Mouse (Mus musculus) CH12.LX (cell line): ENCODE measurements around the gene Plekhj1. TPM values are rescaled to one million over a fixed set of nuclear protein-coding genes. Genes with fewer than 3 reads are reported as not detected.

Experiments used
- DNase-seq: peaks from one replicate; pipeline ENCODE4 v3.0.0-alpha.2; 2013; ENCODE audit errors: extremely low read depth
- H3K27ac ChIP-seq: 2 replicates; pipeline ENCODE4 v1.5.1; 2012; ENCODE audit warnings: low read depth, mild to moderate bottlenecking, control low read depth, moderate library complexity; ENCODE audit not compliant: insufficient read depth
- H3K27me3 ChIP-seq: replicated peaks from 2 replicates; pipeline ENCODE3; 2012; ENCODE audit warnings: inconsistent platforms
- H3K36me3 ChIP-seq, 2 experiments: replicated peaks in 1 of 2; 2 replicates each; pipeline versions ENCODE3 to v1.6.1; 2012; ENCODE audit warnings: inconsistent platforms in 1 of 2, low read length in 1 of 2, mild to moderate bottlenecking in 1 of 2, mixed read lengths in 1 of 2, moderate library complexity in 1 of 2; ENCODE audit not compliant: control insufficient read depth in 1 of 2, insufficient read depth in 1 of 2
- H3K4me1 ChIP-seq, 2 experiments: 2 replicates each; pipeline ENCODE4 v1.6.1; 2012; ENCODE audit warnings: inconsistent platforms in 1 of 2, moderate library complexity in 1 of 2; ENCODE audit not compliant: insufficient read depth in 2 of 2, control insufficient read depth in 1 of 2
- H3K4me2 ChIP-seq: 2 replicates; pipeline ENCODE4 v1.6.1; 2012; ENCODE audit warnings: low read depth, mild to moderate bottlenecking, control low read depth; ENCODE audit not compliant: poor library complexity, insufficient read depth, severe bottlenecking
- H3K4me3 ChIP-seq, 3 experiments: fragments of 150-350 bp in 1 of 3; sonication (generic) in 1 of 3; replicated peaks in 1 of 3; 2 replicates each; pipeline versions ENCODE3 to v1.5.1; 2011 to 2012; ENCODE audit warnings: low read depth in 2 of 3, low read length in 2 of 3, mild to moderate bottlenecking in 2 of 3, moderate library complexity in 2 of 3, control low read depth in 1 of 3, improper control_type of control experiment in 1 of 3, inconsistent platforms in 1 of 3, mixed read lengths in 1 of 3; ENCODE audit not compliant: poor library complexity in 1 of 3
- H3K79me2 ChIP-seq: replicated peaks from 2 replicates; pipeline ENCODE4 v1.6.1; 2012; ENCODE audit warnings: mild to moderate bottlenecking, moderate library complexity; ENCODE audit not compliant: control insufficient read depth, poor library complexity, insufficient read depth, severe bottlenecking; ENCODE audit errors: extremely low read depth
- H3K9ac ChIP-seq: 2 replicates; pipeline ENCODE4 v1.6.1; 2012; ENCODE audit warnings: low read depth, mild to moderate bottlenecking, control low read depth, moderate library complexity; ENCODE audit not compliant: insufficient read depth
- H3K9me3 ChIP-seq: replicated peaks from 2 replicates; pipeline ENCODE3; 2012; ENCODE audit warnings: low read length, inconsistent platforms, mixed read lengths
- BHLHE40 ChIP-seq: IDR thresholded peaks from 2 replicates; pipeline ENCODE4 v1.6.1; 2011; ENCODE audit warnings: mild to moderate bottlenecking, low read depth, low read length, improper control_type of control experiment
- CHD1 ChIP-seq: IDR thresholded peaks from 2 replicates; pipeline ENCODE4 v1.6.1; 2012; ENCODE audit warnings: low read depth, low read length, improper control_type of control experiment, inconsistent platforms
- CHD2 ChIP-seq: IDR thresholded peaks from 2 replicates; pipeline ENCODE4 v1.6.1; 2011; ENCODE audit warnings: low read length, improper control_type of control experiment
- CTCF ChIP-seq, 2 experiments: IDR thresholded peaks in 1 of 2; conservative IDR thresholded peaks in 1 of 2; 2 replicates each; pipeline ENCODE4 v1.5.1; 2011 to 2012; ENCODE audit warnings: low read depth in 2 of 2, low read length in 2 of 2, improper control_type of control experiment in 1 of 2, inconsistent platforms in 1 of 2, mild to moderate bottlenecking in 1 of 2, moderate library complexity in 1 of 2
- ELF1 ChIP-seq: IDR thresholded peaks from 2 replicates; pipeline ENCODE4 v1.6.1; 2014; ENCODE audit warnings: low read depth, mild to moderate bottlenecking, inconsistent platforms, low read length, improper control_type of control experiment
- ETS1 ChIP-seq: conservative IDR thresholded peaks from 2 replicates; pipeline ENCODE4 v1.6.1; 2012; ENCODE audit warnings: low read depth, mild to moderate bottlenecking, inconsistent platforms, low read length, improper control_type of control experiment, moderate library complexity
- GABPA ChIP-seq: IDR thresholded peaks from 2 replicates; pipeline ENCODE4 v1.6.1; 2012; ENCODE audit warnings: low read depth, low read length, improper control_type of control experiment, inconsistent platforms; ENCODE audit not compliant: insufficient replicate concordance
- HCFC1 ChIP-seq: IDR thresholded peaks from 2 replicates; pipeline ENCODE4 v1.6.1; 2012; ENCODE audit warnings: low read depth, mild to moderate bottlenecking, inconsistent platforms, low read length, improper control_type of control experiment
- IRF4 ChIP-seq: IDR thresholded peaks from 2 replicates; pipeline ENCODE4 v1.6.1; 2014; ENCODE audit warnings: low read depth, mild to moderate bottlenecking, inconsistent platforms, low read length, improper control_type of control experiment
- JUN ChIP-seq: IDR thresholded peaks from 2 replicates; pipeline ENCODE4 v1.6.1; 2011; ENCODE audit warnings: low read depth, mild to moderate bottlenecking, low read length, improper control_type of control experiment, moderate library complexity; ENCODE audit not compliant: insufficient read depth
- JUND ChIP-seq: conservative IDR thresholded peaks from 2 replicates; pipeline ENCODE4 v1.6.1; 2011; ENCODE audit warnings: low read depth, low read length, improper control_type of control experiment
- KAT2A ChIP-seq: IDR thresholded peaks from 2 replicates; pipeline ENCODE4 v1.6.1; 2012; ENCODE audit warnings: low read length, improper control_type of control experiment, inconsistent platforms; ENCODE audit not compliant: insufficient replicate concordance
- MAFK ChIP-seq: IDR thresholded peaks from 2 replicates; pipeline ENCODE4 v1.6.1; 2011; ENCODE audit warnings: low read length, improper control_type of control experiment; ENCODE audit not compliant: insufficient replicate concordance
- MAX ChIP-seq: IDR thresholded peaks from 2 replicates; pipeline ENCODE4 v1.6.1; 2011; ENCODE audit warnings: low read length, improper control_type of control experiment
- MAZ ChIP-seq: IDR thresholded peaks from 2 replicates; pipeline ENCODE4 v1.6.1; 2012; ENCODE audit warnings: low read depth, mild to moderate bottlenecking, inconsistent platforms, low read length, improper control_type of control experiment, moderate library complexity
- MEF2A ChIP-seq: IDR thresholded peaks from 2 replicates; pipeline ENCODE4 v1.6.1; 2014; ENCODE audit warnings: low read depth, mild to moderate bottlenecking, inconsistent platforms, low read length, improper control_type of control experiment, borderline replicate concordance
- MXI1 ChIP-seq: IDR thresholded peaks from 2 replicates; pipeline ENCODE4 v1.6.1; 2011; ENCODE audit warnings: mild to moderate bottlenecking, low read depth, low read length, improper control_type of control experiment
- MYC ChIP-seq: IDR thresholded peaks from 2 replicates; pipeline ENCODE4 v1.6.1; 2011; ENCODE audit warnings: low read depth, mild to moderate bottlenecking, improper control_type of control experiment, low read length
- NELFE ChIP-seq: IDR thresholded peaks from 2 replicates; pipeline ENCODE4 v1.6.1; 2011; ENCODE audit warnings: low read depth, low read length, improper control_type of control experiment
- NRF1 ChIP-seq: IDR thresholded peaks from 2 replicates; pipeline ENCODE4 v1.6.1; 2014; ENCODE audit warnings: low read depth, mild to moderate bottlenecking, inconsistent platforms, low read length, improper control_type of control experiment, moderate library complexity
- PAX5 ChIP-seq: IDR thresholded peaks from 2 replicates; pipeline ENCODE4 v1.6.1; 2012; ENCODE audit warnings: low read length, inconsistent platforms, mixed read lengths
- POLR2A ChIP-seq: IDR thresholded peaks from 2 replicates; pipeline ENCODE4 v1.6.1; 2011; ENCODE audit warnings: low read depth, mild to moderate bottlenecking, improper control_type of control experiment, low read length
- RCOR1 ChIP-seq: conservative IDR thresholded peaks from 2 replicates; pipeline ENCODE4 v1.6.1; 2012; ENCODE audit warnings: low read depth, mild to moderate bottlenecking, inconsistent platforms, low read length, improper control_type of control experiment
- SIN3A ChIP-seq: IDR thresholded peaks from 2 replicates; pipeline ENCODE4 v1.6.1; 2012; ENCODE audit warnings: low read length, improper control_type of control experiment, inconsistent platforms
- TBP ChIP-seq: conservative IDR thresholded peaks from 2 replicates; pipeline ENCODE4 v1.6.1; 2011; ENCODE audit warnings: low read depth, low read length, improper control_type of control experiment
- TCF12 ChIP-seq: IDR thresholded peaks from 2 replicates; pipeline ENCODE4 v1.6.1; 2014; ENCODE audit warnings: low read depth, mild to moderate bottlenecking, inconsistent platforms, low read length, improper control_type of control experiment
- USF1 ChIP-seq: IDR thresholded peaks from 2 replicates; pipeline ENCODE4 v1.6.1; 2014; ENCODE audit warnings: low read depth, mild to moderate bottlenecking, inconsistent platforms, low read length, improper control_type of control experiment
- ZC3H11A ChIP-seq: IDR thresholded peaks from 2 replicates; pipeline ENCODE4 v1.6.1; 2012; ENCODE audit warnings: low read depth, mild to moderate bottlenecking, inconsistent platforms, low read length, improper control_type of control experiment
- ZNF384 ChIP-seq: IDR thresholded peaks from 2 replicates; pipeline ENCODE4 v1.6.1; 2012; ENCODE audit warnings: low read depth, low read length, improper control_type of control experiment, inconsistent platforms
- dilution Hi-C: fragments of 300-500 bp; cut with MboI; formaldehyde crosslinking; loops from 2 replicates; pipeline ENCODE4 v1.14.3; 2020; ENCODE audit warnings: low sequenced_read_pairs; ENCODE audit not compliant: extremely low pct_unique_long_range_greater_than_20kb, extremely low pct_ligation_motif_present
- in situ Hi-C: fragments of 300-500 bp; cut with MboI; formaldehyde crosslinking; loops from 3 replicates; pipeline ENCODE4 v1.14.3; 2019; ENCODE audit warnings: low sequenced_read_pairs, low pct_ligation_motif_present, low pct_unique_long_range_greater_than_20kb, mixed read lengths
- polyA plus RNA-seq: library from polyadenylated mRNA; unstranded; fragments of >175 nt; gene quantifications from 2 replicates; pipeline ENCODE4 v1.2.1, GENCODE M21; 2012; ENCODE audit warnings: low read depth; ENCODE audit not compliant: insufficient read length
- total RNA-seq, 2 experiments: library from RNA; depleted of rRNA; stranded (reverse); fragments of 300-350 nt in 1 of 2; fragments of >200 nt in 1 of 2; gene quantifications; 2 replicates each; pipeline ENCODE4 v1.2.3; 2012 to 2014

Plekhj1 gene
- total and polyA plus RNA-seq, 3 experiments: 63.4 to 123 (median 63.8) TPM

DNA sequence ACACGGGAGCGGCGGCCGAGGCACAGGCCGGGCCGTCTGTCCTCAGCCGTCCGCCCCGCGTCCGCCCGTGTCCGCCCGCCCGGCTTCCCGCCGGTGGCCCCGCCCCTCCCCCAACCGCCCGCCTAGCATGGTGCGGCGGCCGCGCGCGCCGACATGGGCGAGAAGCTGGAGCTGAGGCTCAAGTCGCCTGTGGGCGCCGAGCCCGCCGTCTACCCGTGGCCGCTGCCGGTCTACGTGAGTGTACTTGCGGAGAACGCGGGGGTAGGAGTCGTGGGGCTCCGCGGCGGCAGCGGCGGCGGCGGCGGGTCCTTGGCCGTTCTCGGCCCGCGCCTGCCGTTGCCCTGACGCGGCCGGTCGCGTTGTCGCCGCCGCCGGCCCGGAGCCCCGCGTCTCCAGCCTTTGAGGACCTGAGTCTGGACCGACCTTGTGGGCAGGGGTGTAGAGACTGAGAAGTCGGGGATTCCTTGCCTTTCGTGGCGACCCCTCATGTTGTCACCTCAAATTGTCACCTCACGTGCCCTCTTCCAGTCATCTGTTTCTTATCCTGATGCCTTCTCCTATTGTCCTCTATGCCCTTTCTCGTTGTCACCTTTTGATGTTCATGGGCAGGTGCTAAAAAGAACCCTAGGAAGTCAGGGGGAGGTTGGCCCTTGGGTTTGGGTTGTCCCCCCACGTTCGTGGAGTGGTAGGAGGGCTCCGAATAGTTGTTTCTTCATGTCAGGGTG, 43.0 kb downstream of the Plekhj1 start:
- Histone ChIP-seq H3K36me3 (peaks cover 0 to 22% of the 10 kb centered on the region in 2 experiments), H3K27me3 (no peaks in the 10 kb centered on the region), H3K9me3 (no peaks in the 10 kb centered on the region), H3K9ac (peak overlapping the region; percentile 96), H3K4me1 (peaks cover 28 to 57% of the 10 kb centered on the region in 2 experiments), H3K27ac (peak overlapping the region; percentile 38), H3K4me2 (peak overlapping the region; percentile 52), H3K79me2 (peaks cover 52% of the 10 kb centered on the region), H3K4me3 (peak overlapping the region; percentile 93 to 98 (median 96))
- DNase-seq: no peak
- in situ Hi-C loops (no loop called here), dilution Hi-C loops (no loop called here)
- TF ChIP-seq BHLHE40: peak; percentile 63
- no peak for TF ChIP-seq ZNF384
- TF ChIP-seq SIN3A: peak; percentile 38; the same call in 1 of the 2 replicates
- TF ChIP-seq POLR2A: no peak
- no peak for TF ChIP-seq JUND

DNA sequence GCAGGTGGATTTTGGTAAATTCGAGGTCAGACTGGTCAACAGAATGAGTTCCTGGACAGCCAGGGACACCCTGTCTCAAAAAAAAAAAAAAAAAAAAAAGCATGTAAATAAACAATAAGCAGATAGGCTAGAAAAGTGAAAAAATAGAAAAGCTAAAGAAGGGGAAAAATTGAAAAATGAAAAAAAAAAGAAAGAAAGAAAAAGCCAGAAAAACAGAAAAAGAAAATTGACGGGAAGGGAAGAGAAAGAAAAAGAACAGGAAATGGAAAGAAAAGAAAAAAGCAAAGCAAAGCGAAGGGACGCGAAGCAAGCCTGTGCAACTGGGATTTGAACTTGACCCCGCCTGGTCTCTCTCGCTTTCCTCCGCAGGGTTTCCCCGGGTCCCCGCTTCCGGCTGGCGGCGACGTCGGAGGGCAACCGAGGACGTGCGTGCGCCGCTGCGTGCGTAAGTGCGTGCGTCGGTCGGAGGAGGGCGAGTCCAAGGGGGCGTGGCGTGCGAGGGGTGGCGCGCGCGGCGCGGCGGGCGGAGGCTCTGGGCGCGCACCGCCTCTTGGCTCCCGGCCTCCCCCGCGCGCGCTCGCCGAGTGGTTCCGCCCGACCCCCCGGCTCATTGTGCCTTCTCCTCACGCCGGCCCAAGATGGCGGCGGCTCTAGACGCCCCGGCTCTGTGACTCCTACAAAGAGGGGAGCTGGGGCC, 43.7 kb downstream of the Plekhj1 start, which contains the start of gene Dot1l:
Gene Dot1l, plus strand, starts transcription at position 613 of the 697 bp plus-strand sequence.
- Histone ChIP-seq H3K9me3 (no peaks in the 10 kb centered on the region), H3K79me2 (peaks cover 45% of the 10 kb centered on the region), H3K27ac (peak within 1 kb of the TSS; percentile 38), H3K9ac (peak within 1 kb of the TSS; percentile 96), H3K36me3 (peaks cover 0 to 22% of the 10 kb centered on the region in 2 experiments), H3K4me1 (peaks cover 28 to 57% of the 10 kb centered on the region in 2 experiments), H3K4me2 (peak within 1 kb of the TSS; percentile 52), H3K27me3 (no peaks in the 10 kb centered on the region), H3K4me3 (peak within 1 kb of the TSS; percentile 93 to 98 (median 96))
- in situ Hi-C loops (no loop called here), dilution Hi-C loops (no loop called here)
- TF ChIP-seq GABPA (no peak), IRF4 (peak; percentile 78), NRF1 (peak; percentile 85), RCOR1 (no peak), ZNF384 (peak; percentile 76), BHLHE40 (peak; percentile 53; the same call in 1 of the 2 replicates), ETS1 (peak; percentile 68), MXI1 (peak; percentile 76; the same call in 1 of the 2 replicates), SIN3A (peak; percentile 90), HCFC1 (peak; percentile 76), CHD1 (peak; percentile 46; the same call in 1 of the 2 replicates), PAX5 (no peak), TBP (peak; percentile 53; the same call in 1 of the 2 replicates), MAX (peak; percentile 2; the same call in 1 of the 2 replicates), JUN (no peak), ZC3H11A (no peak), MYC (no peak), MEF2A (peak; percentile 75), POLR2A (peak; percentile 87), KAT2A (0 out of 2 replicates have a peak, but pooled peaks have one; percentile 45), ELF1 (peak; percentile 92), CTCF (conservative IDR thresholded peaks at IDR 0.05 in 1 of 2, IDR thresholded peaks at IDR 0.05 in 1 of 2; ENCODE audit: low read depth in 2 of 2, low read length in 2 of 2) (no peak), TCF12 (peak; percentile 83; the same call in 1 of the 2 replicates), CHD2 (0 out of 2 replicates have a peak, but pooled peaks have one; percentile 37), MAZ (0 out of 2 replicates have a peak, but pooled peaks have one; percentile 36), NELFE (peak; percentile 77), MAFK (no peak), JUND (no peak), USF1 (no peak)
- peak; percentile 94 for DNase-seq
